Mouse (Mus musculus) frontal cortex, postnatal 14 days (tissue): Measurements from ENCODE around the gene Dhx8.
A peak's percentile ranks its signal among the peaks of the same experiment; 100 is the strongest.

Experiments
- DNase-seq, 2 experiments: peaks; one replicate each; pipeline ENCODE4 v3.0.0; 2022; ENCODE audit warnings: low spot score in 2 of 2

The Dhx8 gene

GRCm38 (mm10) chr11:101732518-101733440 is at the start of gene Dhx8:
TSS of gene Dhx8 (plus strand) at chr11:101732919.
- peak; percentile 97 for DNase-seq

- peak; percentile 80 to 85 for DNase-seq
Observed at GRCm38 (mm10) chr11:101687351-101688301, 45.1 kb upstream of the Dhx8 start.

GRCm38 (mm10) chr11:101689701-101690113 is 43.0 kb upstream of the Dhx8 start:
- peak; percentile 67 to 77 for DNase-seq

- DNase-seq, result no peak
Observed at GRCm38 (mm10) chr11:101690326-101690725, 42.4 kb upstream of the Dhx8 start.

GRCm38 (mm10) chr11:101695906-101696661 is 36.6 kb upstream of the Dhx8 start:
- DNase-seq, result peak in 1 of 2 experiments; percentile 27

GRCm38 (mm10) chr11:101697156-101697861 is 35.4 kb upstream of the Dhx8 start:
- DNase-seq, result no peak

- no peak for DNase-seq
Observed at GRCm38 (mm10) chr11:101698114-101698513, 34.6 kb upstream of the Dhx8 start.

GRCm38 (mm10) chr11:101699556-101699955 is 33.2 kb upstream of the Dhx8 start:
- no peak for DNase-seq

- no peak for DNase-seq
Observed at GRCm38 (mm10) chr11:101699991-101700390, 32.7 kb upstream of the Dhx8 start.

GRCm38 (mm10) chr11:101700446-101700845 is 32.3 kb upstream of the Dhx8 start:
- no peak for DNase-seq

- DNase-seq, result no peak
Observed at GRCm38 (mm10) chr11:101704081-101704480, 28.6 kb upstream of the Dhx8 start.

- no peak for DNase-seq
Observed at GRCm38 (mm10) chr11:101706764-101707448, 25.8 kb upstream of the Dhx8 start.

GRCm38 (mm10) chr11:101708482-101708881 is 24.2 kb upstream of the Dhx8 start:
- DNase-seq, result no peak

GRCm38 (mm10) chr11:101712811-101713210 is 19.9 kb upstream of the Dhx8 start:
- no peak for DNase-seq

GRCm38 (mm10) chr11:101714012-101714411 is 18.7 kb upstream of the Dhx8 start:
- DNase-seq, result no peak

- DNase-seq, result no peak
Observed at GRCm38 (mm10) chr11:101718324-101718723, 14.4 kb upstream of the Dhx8 start.

GRCm38 (mm10) chr11:101719986-101720520 is 12.7 kb upstream of the Dhx8 start:
- no peak for DNase-seq

- DNase-seq, result no peak
Observed at GRCm38 (mm10) chr11:101725043-101725442, 7.7 kb upstream of the Dhx8 start.

- DNase-seq, result no peak
Observed at GRCm38 (mm10) chr11:101726765-101727164, 6.0 kb upstream of the Dhx8 start.

GRCm38 (mm10) chr11:101729308-101729707 is 3.4 kb upstream of the Dhx8 start:
- DNase-seq, result no peak
